Mouse (Mus musculus) liver, adult 2 months (tissue): ENCODE results near the gene Nr1h2.

ENCODE experiments used
- CTCF ChIP-seq: fragments of 200-500 bp; IDR thresholded peaks from 2 replicates; pipeline ENCODE4 v1.5.1; 2011; ENCODE audit warnings: low read depth, low read length, control low read depth
- POLR2A ChIP-seq: fragments of 200-500 bp; IDR thresholded peaks from 2 replicates; pipeline ENCODE4 v1.6.1; 2011; ENCODE audit warnings: low read length, control low read depth; ENCODE audit not compliant: insufficient read depth; ENCODE audit errors: extremely low read depth

DNA sequence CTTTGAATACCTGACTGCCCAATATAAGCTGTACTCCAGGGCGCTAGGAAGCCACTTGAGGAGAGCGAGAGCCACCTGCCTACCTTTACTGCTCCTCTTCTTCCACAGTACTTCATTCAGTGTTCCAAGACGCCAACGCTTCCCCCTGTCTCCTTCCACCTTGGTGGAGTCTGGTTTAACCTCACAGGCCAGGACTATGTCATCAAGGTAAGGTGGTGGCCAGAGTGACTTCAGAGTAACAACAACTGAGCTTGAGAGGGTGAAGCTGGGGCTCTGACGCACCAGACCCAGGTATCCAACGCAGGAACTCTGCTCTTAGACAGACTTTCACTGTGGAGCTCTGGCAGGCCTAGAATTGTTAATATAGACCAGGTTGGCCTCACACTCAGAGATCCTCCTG lies 31.9 kb upstream of the Nr1h2 start:
- TF ChIP-seq CTCF (no peak), POLR2A (no peak)
